Mouse (Mus musculus) liver, postnatal 0 days (tissue): ENCODE measurements around the gene Plg.
A peak's percentile ranks its signal among the peaks of the same experiment; 100 is the strongest.

Source experiments
- CTCF ChIP-seq: sonication (generic); IDR thresholded peaks from 2 replicates; pipeline ENCODE4 v1.5.1; 2016; ENCODE audit warnings: antibody characterized with exemption, low read depth
- EP300 ChIP-seq: IDR thresholded peaks from 2 replicates; pipeline ENCODE4 v1.6.1; 2016; ENCODE audit warnings: antibody characterized with exemption, low read depth, mild to moderate bottlenecking

DNA sequence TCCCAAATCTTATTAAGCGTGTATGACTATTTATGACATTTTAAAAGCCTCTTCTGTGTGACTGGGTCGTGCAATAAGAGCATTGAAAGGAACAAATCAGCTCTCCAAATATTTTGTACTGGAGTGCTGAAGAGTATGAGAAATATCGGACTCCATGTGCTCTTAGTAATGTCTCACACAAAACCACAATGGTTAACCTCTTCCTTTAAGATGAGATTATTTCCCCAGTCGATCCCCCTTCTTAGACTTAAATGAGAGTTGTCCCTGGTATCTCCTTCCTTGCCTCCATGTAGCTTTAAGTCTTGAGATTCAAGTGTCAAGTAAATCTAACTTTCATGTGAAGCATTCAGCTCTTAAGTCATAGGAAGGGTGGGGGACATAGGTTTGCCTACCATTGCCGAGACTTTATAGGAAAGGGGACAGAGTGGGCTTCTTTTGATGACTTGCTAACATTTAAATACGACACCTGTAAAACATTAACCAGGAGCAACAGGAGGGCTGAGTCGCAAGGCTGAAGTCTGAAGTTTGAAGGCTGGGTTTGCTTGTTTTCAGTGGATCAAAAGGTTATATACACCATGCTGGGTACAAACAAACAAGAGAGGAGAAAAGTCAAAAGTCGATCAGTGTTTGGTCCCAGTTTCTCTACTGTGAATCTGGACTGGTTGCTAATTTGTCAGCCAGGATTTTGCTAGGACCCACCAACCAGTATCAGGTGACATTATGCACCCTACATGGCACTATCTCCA, 6.8 kb downstream of the Plg start:
- TF ChIP-seq CTCF (no peak), EP300 (peak; percentile 55; the same call in 1 of the 2 replicates)
